Mouse (Mus musculus) cerebellum, adult 18-20 months (tissue): ENCODE data around the gene Arhgef7.

Experiments used
- DNase-seq, 2 experiments: peaks; one replicate each; pipeline ENCODE4 v3.0.0; 2021

Arhgef7 gene

GRCm38 (mm10) chr8:11799098-11799497 is 71.6 kb downstream of the Arhgef7 start:
- no peak for DNase-seq

GRCm38 (mm10) chr8:11800481-11800880 is 73.0 kb downstream of the Arhgef7 start:
- peak in 1 of 2 experiments; percentile 17 for DNase-seq

- DNase-seq, result no peak
These were observed 74.0 kb downstream of the Arhgef7 start for GRCm38 (mm10) chr8:11801571-11801970.

- no peak for DNase-seq
These were observed 77.4 kb downstream of the Arhgef7 start for GRCm38 (mm10) chr8:11804914-11805313.

GRCm38 (mm10) chr8:11806252-11806651 is 78.7 kb downstream of the Arhgef7 start:
- no peak for DNase-seq

GRCm38 (mm10) chr8:11807361-11807760 is 79.8 kb downstream of the Arhgef7 start:
- DNase-seq, result no peak

- no peak for DNase-seq
These were observed 80.5 kb downstream of the Arhgef7 start for GRCm38 (mm10) chr8:11808047-11808446.

GRCm38 (mm10) chr8:11810426-11810825 is 82.9 kb downstream of the Arhgef7 start:
- peak; percentile 51 to 58 for DNase-seq

GRCm38 (mm10) chr8:11813801-11814200 is 86.3 kb downstream of the Arhgef7 start:
- DNase-seq, result no peak

GRCm38 (mm10) chr8:11815206-11815605 is 87.7 kb downstream of the Arhgef7 start:
- peak; percentile 43 to 61 for DNase-seq

GRCm38 (mm10) chr8:11820136-11820535 is 92.6 kb downstream of the Arhgef7 start:
- no peak for DNase-seq

- peak; percentile 44 to 46 for DNase-seq
These were observed 93.0 kb downstream of the Arhgef7 start for GRCm38 (mm10) chr8:11820568-11820967.

- DNase-seq, result no peak
These were observed 94.1 kb downstream of the Arhgef7 start for GRCm38 (mm10) chr8:11821451-11822206.

GRCm38 (mm10) chr8:11822550-11823060 is 95.1 kb downstream of the Arhgef7 start:
- DNase-seq, result peak in 1 of 2 experiments; percentile 44

- DNase-seq, result no peak
These were observed 98.2 kb downstream of the Arhgef7 start for GRCm38 (mm10) chr8:11825756-11826155.

- DNase-seq, result no peak
These were observed 99.8 kb downstream of the Arhgef7 start for GRCm38 (mm10) chr8:11827312-11827711.

- peak in 1 of 2 experiments; percentile 16 for DNase-seq
These were observed 102.9 kb downstream of the Arhgef7 start for GRCm38 (mm10) chr8:11830214-11831046.

- no peak for DNase-seq
These were observed 103.7 kb downstream of the Arhgef7 start for GRCm38 (mm10) chr8:11831174-11831573.

- no peak for DNase-seq
These were observed 104.4 kb downstream of the Arhgef7 start for GRCm38 (mm10) chr8:11831939-11832338.

- DNase-seq, result no peak
These were observed 105.6 kb downstream of the Arhgef7 start for GRCm38 (mm10) chr8:11833157-11833556.

GRCm38 (mm10) chr8:11834200-11834599 is 106.7 kb downstream of the Arhgef7 start:
- no peak for DNase-seq

GRCm38 (mm10) chr8:11834691-11835090 is 107.2 kb downstream of the Arhgef7 start:
- DNase-seq, result no peak

- no peak for DNase-seq
These were observed 112.7 kb downstream of the Arhgef7 start, which contains the start of gene Tex29 for GRCm38 (mm10) chr8:11840174-11840573. Gene Tex29, plus strand, starts transcription at chr8:11840474.

- peak; percentile 51 to 55 for DNase-seq
These were observed 114.0 kb downstream of the Arhgef7 start for GRCm38 (mm10) chr8:11841571-11841970.
